Comparison of ENCODE assay signal across 8 mouse cellular contexts in the genomic region with DNA sequence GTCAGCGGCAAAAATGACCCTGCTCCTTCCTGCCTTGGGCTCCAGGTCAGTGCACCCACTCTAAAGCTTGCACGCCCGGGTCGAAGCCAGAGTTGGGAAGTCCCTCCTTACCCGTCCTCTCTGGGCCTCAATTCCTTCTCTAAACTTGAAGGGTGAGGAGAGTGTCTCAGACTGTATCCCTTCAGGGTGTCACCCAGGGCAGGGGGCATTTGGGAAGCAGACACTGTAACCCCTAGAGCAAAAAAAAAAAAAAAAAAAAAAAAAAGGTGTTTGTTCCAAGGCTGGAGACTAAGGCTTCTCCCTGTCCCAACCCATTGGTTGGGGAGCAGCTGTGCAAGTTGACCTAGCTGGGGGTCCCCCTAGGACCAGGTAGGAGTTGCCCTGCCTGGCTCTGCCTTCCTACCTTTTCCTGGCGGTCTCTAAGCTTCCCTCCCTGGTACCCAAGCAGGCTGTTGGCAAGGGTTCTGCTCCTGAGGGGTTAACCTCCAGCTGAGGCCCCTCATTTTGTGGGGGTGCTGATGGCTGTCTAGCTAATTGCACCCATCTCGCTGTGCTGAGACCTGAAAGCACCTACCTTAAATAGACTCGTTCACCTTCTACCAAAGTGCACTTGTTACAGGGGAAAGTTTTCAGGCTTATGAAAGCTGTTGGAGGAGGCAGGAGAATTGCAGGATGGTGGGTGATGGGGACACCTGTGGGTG. TPM values are rescaled to one million over a fixed set of nuclear protein-coding genes. Genes with fewer than 3 reads are reported as not detected.
A peak's percentile ranks its signal among the peaks of the same experiment; 100 is the strongest.
DNase-seq lines count a peak whose midpoint lies in the region; ATAC-seq and TF ChIP-seq lines count a peak whose summit lies in the region.

No protein-coding gene starts in this region.

- no peak for TF ChIP-seq POLR2A in spleen, adult 2 months (IDR thresholded peaks at IDR 0.05; ENCODE audit: low read depth, low read length)
- TF ChIP-seq POLR2A in limb, embryonic 14.5 days (IDR thresholded peaks at IDR 0.05; ENCODE audit: borderline replicate concordance, extremely low read depth, insufficient read depth, insufficient read length), result no peak

- peak overlapping the region; percentile 59 for H3K4me3 ChIP-seq in erythroblast, embryonic 14.5 days (replicated peaks)
- peak overlapping the region; percentile 63 for H3K4me3 ChIP-seq in spleen, adult 2 months (ENCODE audit: extremely low read depth, insufficient read depth, insufficient read length)
- peak overlapping the region; percentile 55 for H3K4me3 ChIP-seq in limb, embryonic 14.5 days (replicated peaks; ENCODE audit: low read length)
- peak overlapping the region; percentile 50 for H3K4me3 ChIP-seq in stomach, postnatal 0 days (ENCODE audit: low read depth, low read length)

- no peak for TF ChIP-seq CTCF in spleen, adult 2 months (IDR thresholded peaks at IDR 0.05; ENCODE audit: extremely low read depth, insufficient read depth, insufficient read length, insufficient replicate concordance)
- no peak for TF ChIP-seq CTCF in stomach, postnatal 0 days (IDR thresholded peaks at IDR 0.05; ENCODE audit: low read depth)

- H3K9ac ChIP-seq in limb, embryonic 14.5 days (ENCODE audit: low read depth, low read length, severe bottlenecking), result peak overlapping the region; percentile 56; the same call in 1 of the 2 replicates
- H3K9ac ChIP-seq in stomach, postnatal 0 days (ENCODE audit: low read length), result 0 out of 2 replicates have a peak overlapping the region, but pooled peaks have one; percentile 68

- peaks cover 36% of the 10 kb centered on the region for H3K27me3 ChIP-seq in erythroblast, embryonic 14.5 days (ENCODE audit: control insufficient read depth)
- no peaks in the 10 kb centered on the region for H3K27me3 ChIP-seq in spleen, adult 2 months (ENCODE audit: control insufficient read depth, insufficient read depth, low read length)
- no peaks in the 10 kb centered on the region for H3K27me3 ChIP-seq in limb, embryonic 14.5 days (ENCODE audit: control insufficient read depth, insufficient read depth, low read length)
- no peaks in the 10 kb centered on the region for H3K27me3 ChIP-seq in stomach, postnatal 0 days (ENCODE audit: control insufficient read depth, insufficient read depth, low read length)

- H3K27ac ChIP-seq in spleen, adult 2 months (ENCODE audit: insufficient read depth, low read length), result no peak overlapping the region
- no peak overlapping the region for H3K27ac ChIP-seq in limb, embryonic 14.5 days (replicated peaks; ENCODE audit: low read depth, low read length)
- H3K27ac ChIP-seq in stomach, postnatal 0 days (replicated peaks), result no peak overlapping the region

- peaks cover 17% of the 10 kb centered on the region for H3K4me1 ChIP-seq in erythroblast, embryonic 14.5 days (ENCODE audit: control insufficient read depth)
- H3K4me1 ChIP-seq in spleen, adult 2 months (ENCODE audit: control insufficient read depth, insufficient read depth, insufficient read length), result peaks cover 51% of the 10 kb centered on the region
- peaks cover 25% of the 10 kb centered on the region for H3K4me1 ChIP-seq in limb, embryonic 14.5 days (ENCODE audit: control insufficient read depth, insufficient read depth, low read length)
- H3K4me1 ChIP-seq in stomach, postnatal 0 days (replicated peaks; ENCODE audit: control insufficient read depth, insufficient read depth), result peaks cover 5% of the 10 kb centered on the region

- no peaks in the 10 kb centered on the region for H3K36me3 ChIP-seq in erythroblast, embryonic 14.5 days (ENCODE audit: control insufficient read depth)
- no peaks in the 10 kb centered on the region for H3K36me3 ChIP-seq in spleen, adult 2 months (ENCODE audit: control insufficient read depth, insufficient read depth, low read length)
- no peaks in the 10 kb centered on the region for H3K36me3 ChIP-seq in limb, embryonic 14.5 days (ENCODE audit: control insufficient read depth, insufficient read depth, low read length)
- H3K36me3 ChIP-seq in stomach, postnatal 0 days (ENCODE audit: control insufficient read depth, insufficient read depth, low read length), result no peaks in the 10 kb centered on the region

- H3K9me3 ChIP-seq in erythroblast, embryonic 14.5 days (ENCODE audit: control insufficient read depth, low read length), result no peaks in the 10 kb centered on the region
- no peaks in the 10 kb centered on the region for H3K9me3 ChIP-seq in limb, embryonic 14.5 days (ENCODE audit: control insufficient read depth, low read length)
- H3K9me3 ChIP-seq in stomach, postnatal 0 days (ENCODE audit: control insufficient read depth, low read length), result no peaks in the 10 kb centered on the region

- ATAC-seq in erythroblast, adult 5-6 weeks (replicated peaks; ENCODE audit: low FRiP score, poor library complexity, severe bottlenecking), result no peak
- ATAC-seq in limb, embryonic 14.5 days (ENCODE audit: low FRiP score, low read depth), result no peak
- ATAC-seq in stomach, postnatal 0 days (ENCODE audit: low FRiP score, low TSS enrichment), result no peak

- no peak for DNase-seq in spleen, adult 2 months (ENCODE audit: low read depth in 1 of 2, low spot score in 2 of 2)
- DNase-seq in spleen, postnatal 36 days (ENCODE audit: low spot score in 2 of 2), result no peak
- no peak for DNase-seq in limb, embryonic 14.5 days (ENCODE audit: low spot score)
- no peak for DNase-seq in stomach, postnatal 0 days (ENCODE audit: low spot score)
- DNase-seq in embryo, embryonic 11 days, result no peak
- no peak for DNase-seq in Muller cell, postnatal 12 days (ENCODE audit: inconsistent ontology term)

- no peak for TF ChIP-seq EP300 in stomach, postnatal 0 days (optimal IDR thresholded peaks at IDR 0.05)

- 33% methylated on average over 8 of the region's 8 CpGs for WGBS in spleen, adult 2 months
- 56% methylated on average over 8 of the region's 8 CpGs for WGBS in limb, embryonic 14.5 days
- 52% methylated on average over 8 of the region's 8 CpGs for WGBS in stomach, postnatal 0 days

- H3K4me2 ChIP-seq in limb, embryonic 14.5 days (replicated peaks; ENCODE audit: low read depth, low read length, severe bottlenecking), result peak overlapping the region; percentile 81
- peak overlapping the region; percentile 78 for H3K4me2 ChIP-seq in stomach, postnatal 0 days (replicated peaks; ENCODE audit: low read depth)

RNA-seq across cellular contexts. Expression of a gene that starts 1.1 kb away (rescaled TPM):
- 0.43 TPM in 2 replicates for polyA plus RNA-seq in erythroblast, embryonic 14.5 days (2012)
- total RNA-seq in erythroblast, adult 5-6 weeks (2015; ENCODE audit: low replicate concordance), result 3.1 and 4.6 TPM in 2 replicates
- 0.94 and 3.5 TPM in 2 replicates for total RNA-seq in erythroblast, adult 5-6 weeks (2017; ENCODE audit: low replicate concordance)
- 39.9 and 40.1 TPM in 2 replicates for polyA plus RNA-seq in spleen, adult 2 months (2012; rRNA removed)
- 27.5 and 29.8 TPM in 2 replicates for polyA plus RNA-seq in limb, embryonic 14.5 days (2012; rRNA removed)
- 6.9 and 7.0 TPM in 2 replicates for polyA plus RNA-seq in limb, embryonic 14.5 days (2014; fragmentation: Nextera tagmentation; extraction: Ambion mirVana)
- 1.5 and 2.0 TPM in 2 replicates for polyA plus RNA-seq in stomach, postnatal 0 days (2015; fragmentation: Nextera tagmentation; extraction: Ambion mirVana)

RNA-seq across cellular contexts. Expression of a gene that starts 30.2 kb away (rescaled TPM):
- 0.28 and 0.74 TPM in 2 replicates for polyA plus RNA-seq in erythroblast, embryonic 14.5 days (2012)
- total RNA-seq in erythroblast, adult 5-6 weeks (2015; ENCODE audit: low replicate concordance), result 20.5 and 32.3 TPM in 2 replicates
- total RNA-seq in erythroblast, adult 5-6 weeks (2017; ENCODE audit: low replicate concordance), result 23.8 and 24.4 TPM in 2 replicates
- polyA plus RNA-seq in spleen, adult 2 months (2012; rRNA removed), result 10.7 and 18.8 TPM in 2 replicates
- polyA plus RNA-seq in limb, embryonic 14.5 days (2012; rRNA removed), result 11.8 and 18.9 TPM in 2 replicates
- 13.3 and 15.0 TPM in 2 replicates for polyA plus RNA-seq in limb, embryonic 14.5 days (2014; fragmentation: Nextera tagmentation; extraction: Ambion mirVana)
- 4.7 and 6.4 TPM in 2 replicates for polyA plus RNA-seq in stomach, postnatal 0 days (2015; fragmentation: Nextera tagmentation; extraction: Ambion mirVana)

RNA-seq across cellular contexts. Expression of a gene that starts 54.8 kb away (rescaled TPM):
- polyA plus RNA-seq in erythroblast, embryonic 14.5 days (2012), result 20.4 and 20.6 TPM in 2 replicates
- 45.0 and 45.4 TPM in 2 replicates for total RNA-seq in erythroblast, adult 5-6 weeks (2015; ENCODE audit: low replicate concordance)
- total RNA-seq in erythroblast, adult 5-6 weeks (2017; ENCODE audit: low replicate concordance), result 65.9 and 114 TPM in 2 replicates
- polyA plus RNA-seq in spleen, adult 2 months (2012; rRNA removed), result 31.6 and 42.5 TPM in 2 replicates
- 179 and 184 TPM in 2 replicates for polyA plus RNA-seq in limb, embryonic 14.5 days (2012; rRNA removed)
- 282 and 284 TPM in 2 replicates for polyA plus RNA-seq in limb, embryonic 14.5 days (2014; fragmentation: Nextera tagmentation; extraction: Ambion mirVana)
- polyA plus RNA-seq in stomach, postnatal 0 days (2015; fragmentation: Nextera tagmentation; extraction: Ambion mirVana), result 91.5 and 97.1 TPM in 2 replicates
